Mouse (Mus musculus): Measurements from ENCODE around the gene Rnf169. TPM values are rescaled to one million over a fixed set of nuclear protein-coding genes. Genes with fewer than 3 reads are reported as not detected.

Rnf169 gene
- polyA plus RNA-seq, 1 experiment from 2014 or later, result 7.9 TPM

- ATAC-seq (ENCODE audit: insufficient number of reproducible peaks, insufficient read depth, low FRiP score, low TSS enrichment, low read depth), result no peak
- H3K4me1 ChIP-seq (replicated peaks), result no peaks in the 10 kb centered on the region
- no peaks in the 10 kb centered on the region for H3K27me3 ChIP-seq
- H3K9ac ChIP-seq (replicated peaks), result no peak overlapping the region
- H3K4me2 ChIP-seq, result no peak overlapping the region
- no peak overlapping the region for H3K27ac ChIP-seq
- no peaks in the 10 kb centered on the region for H3K9me3 ChIP-seq
- WGBS, result 95% methylated on average over 3 of the region's 3 CpGs
- no peak overlapping the region for H3K4me3 ChIP-seq (replicated peaks)
- peaks cover 82% of the 10 kb centered on the region for H3K36me3 ChIP-seq
Observed at GRCm38 (mm10) chr7:99944520-99944919, 35.7 kb downstream of the Rnf169 start.

GRCm38 (mm10) chr7:99940669-99941068, 39.6 kb downstream of the Rnf169 start:
- no peak overlapping the region for H3K9ac ChIP-seq (replicated peaks)
- 97% methylated on average over 1 of the region's 1 CpGs for WGBS
- no peaks in the 10 kb centered on the region for H3K4me1 ChIP-seq (replicated peaks)
- no peaks in the 10 kb centered on the region for H3K27me3 ChIP-seq
- no peak for ATAC-seq (ENCODE audit: insufficient number of reproducible peaks, insufficient read depth, low FRiP score, low TSS enrichment, low read depth)
- no peak overlapping the region for H3K27ac ChIP-seq
- no peak overlapping the region for H3K4me2 ChIP-seq
- no peaks in the 10 kb centered on the region for H3K9me3 ChIP-seq
- H3K36me3 ChIP-seq, result peaks cover 80% of the 10 kb centered on the region
- H3K4me3 ChIP-seq (replicated peaks), result no peak overlapping the region

DNA sequence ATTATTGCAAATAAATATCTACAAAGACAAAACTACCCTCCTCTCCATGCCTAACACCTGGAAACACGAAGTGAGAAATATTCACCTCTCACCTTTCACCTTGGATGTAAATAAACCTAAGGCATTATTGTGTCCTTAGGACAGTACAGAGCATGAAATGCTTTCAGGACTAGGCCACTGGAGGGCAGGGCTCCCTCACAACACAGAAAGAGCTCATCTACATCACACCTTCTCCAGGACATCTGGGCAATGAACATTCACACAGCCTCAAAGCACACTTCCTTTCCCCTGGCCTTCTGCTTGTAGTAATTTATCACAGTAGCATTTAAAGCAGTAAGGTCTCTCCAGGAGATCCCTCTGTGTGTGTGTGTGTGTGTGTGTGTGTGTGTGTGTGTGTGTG, 44.5 kb downstream of the Rnf169 start:
- Histone ChIP-seq H3K4me2 (no peak overlapping the region), H3K4me1 (replicated peaks) (no peaks in the 10 kb centered on the region), H3K27me3 (no peaks in the 10 kb centered on the region), H3K9ac (replicated peaks) (no peak overlapping the region), H3K27ac (no peak overlapping the region), H3K9me3 (no peaks in the 10 kb centered on the region), H3K36me3 (peaks cover 74% of the 10 kb centered on the region), H3K4me3 (replicated peaks) (no peak overlapping the region)
- 77% methylated on average over 1 of the region's 1 CpGs for WGBS
- ATAC-seq (ENCODE audit: insufficient number of reproducible peaks, insufficient read depth, low FRiP score, low TSS enrichment, low read depth), result no peak

GRCm38 (mm10) chr7:99926916-99927714, 53.1 kb downstream of the Rnf169 start:
- peaks cover 77% of the 10 kb centered on the region for H3K36me3 ChIP-seq
- H3K4me2 ChIP-seq, result no peak overlapping the region
- ATAC-seq (ENCODE audit: insufficient number of reproducible peaks, insufficient read depth, low FRiP score, low TSS enrichment, low read depth), result no peak

GRCm38 (mm10) chr7:99920416-99920815, 59.8 kb downstream of the Rnf169 start:
- Histone ChIP-seq H3K4me3 (replicated peaks) (no peak overlapping the region), H3K9me3 (no peaks in the 10 kb centered on the region), H3K36me3 (peaks cover 47% of the 10 kb centered on the region), H3K27ac (no peak overlapping the region), H3K27me3 (peaks cover 40% of the 10 kb centered on the region), H3K9ac (replicated peaks) (no peak overlapping the region), H3K4me2 (no peak overlapping the region), H3K4me1 (replicated peaks) (peaks cover 20% of the 10 kb centered on the region)
- 88% methylated on average over 2 of the region's 2 CpGs for WGBS
- no peak for ATAC-seq (ENCODE audit: insufficient number of reproducible peaks, insufficient read depth, low FRiP score, low TSS enrichment, low read depth)

More at GRCm38 (mm10) chr7:99926916-99927714, 53.1 kb downstream of the Rnf169 start:
- Histone ChIP-seq H3K4me1 (replicated peaks) (no peaks in the 10 kb centered on the region), H3K9me3 (no peaks in the 10 kb centered on the region), H3K9ac (replicated peaks) (no peak overlapping the region), H3K27me3 (no peaks in the 10 kb centered on the region), H3K4me3 (replicated peaks) (no peak overlapping the region), H3K27ac (no peak overlapping the region)
- 75% methylated on average over 10 of the region's 10 CpGs for whole genome bisulfite sequencing

DNA sequence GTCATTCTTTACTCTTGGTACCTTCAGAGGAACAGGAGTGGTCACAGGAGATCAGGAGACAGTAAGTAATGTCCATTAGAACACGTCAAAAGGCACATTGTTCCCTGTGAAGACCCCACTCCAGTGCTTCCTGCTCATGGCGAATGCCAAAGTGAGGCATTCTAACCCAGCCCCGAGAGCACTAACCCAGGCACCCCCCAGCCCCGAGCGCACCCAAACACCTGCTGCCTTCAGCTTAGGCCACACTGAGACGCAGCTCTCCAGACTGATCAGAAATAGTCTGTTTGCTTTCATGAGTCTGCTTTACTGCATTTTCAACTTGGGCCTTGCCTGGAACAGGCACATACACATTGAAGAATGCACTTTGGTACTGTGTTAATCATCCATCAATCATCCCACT, 60.3 kb downstream of the Rnf169 start:
- Histone ChIP-seq H3K9me3 (no peaks in the 10 kb centered on the region), H3K27me3 (peaks cover 41% of the 10 kb centered on the region), H3K27ac (no peak overlapping the region), H3K9ac (replicated peaks) (no peak overlapping the region), H3K36me3 (peaks cover 42% of the 10 kb centered on the region), H3K4me1 (replicated peaks) (peaks cover 20% of the 10 kb centered on the region), H3K4me2 (no peak overlapping the region), H3K4me3 (replicated peaks) (no peak overlapping the region)
- WGBS, result 93% methylated on average over 6 of the region's 6 CpGs
- ATAC-seq (ENCODE audit: insufficient number of reproducible peaks, insufficient read depth, low FRiP score, low TSS enrichment, low read depth), result no peak

- H3K4me3 ChIP-seq (replicated peaks), result no peak overlapping the region
- H3K9me3 ChIP-seq, result no peaks in the 10 kb centered on the region
- no peak overlapping the region for H3K9ac ChIP-seq (replicated peaks)
- peaks cover 20% of the 10 kb centered on the region for H3K4me1 ChIP-seq (replicated peaks)
- H3K36me3 ChIP-seq, result peaks cover 34% of the 10 kb centered on the region
- no peak overlapping the region for H3K4me2 ChIP-seq
- ATAC-seq (ENCODE audit: insufficient number of reproducible peaks, insufficient read depth, low FRiP score, low TSS enrichment, low read depth), result no peak
- peaks cover 48% of the 10 kb centered on the region for H3K27me3 ChIP-seq
- H3K27ac ChIP-seq, result no peak overlapping the region
- 93% methylated on average over 2 of the region's 2 CpGs for WGBS
Observed at GRCm38 (mm10) chr7:99919164-99919563, 61.1 kb downstream of the Rnf169 start.

GRCm38 (mm10) chr7:99917320-99917844, 62.9 kb downstream of the Rnf169 start:
- WGBS, result 1% methylated on average over 36 of the region's 36 CpGs
- Histone ChIP-seq H3K36me3 (peaks cover 18% of the 10 kb centered on the region), H3K27ac (no peak overlapping the region), H3K4me1 (replicated peaks) (peaks cover 23% of the 10 kb centered on the region), H3K27me3 (peaks cover 51% of the 10 kb centered on the region), H3K9me3 (no peaks in the 10 kb centered on the region), H3K4me3 (replicated peaks) (peak overlapping the region; percentile 42), H3K9ac (replicated peaks) (peak overlapping the region; percentile 54), H3K4me2 (peak overlapping the region; percentile 86)
- peak; percentile 51; the same call in 1 of the 2 replicates for ATAC-seq (ENCODE audit: insufficient number of reproducible peaks, insufficient read depth, low FRiP score, low TSS enrichment, low read depth)

- peak overlapping the region; percentile 86 for H3K4me2 ChIP-seq
- H3K9me3 ChIP-seq, result no peaks in the 10 kb centered on the region
- peak overlapping the region; percentile 42 for H3K4me3 ChIP-seq (replicated peaks)
- peaks cover 17% of the 10 kb centered on the region; the same call in 1 of the 2 replicates for H3K36me3 ChIP-seq
- peaks cover 23% of the 10 kb centered on the region for H3K4me1 ChIP-seq (replicated peaks)
- H3K27me3 ChIP-seq, result peaks cover 51% of the 10 kb centered on the region
- H3K27ac ChIP-seq, result no peak overlapping the region
- ATAC-seq (ENCODE audit: insufficient number of reproducible peaks, insufficient read depth, low FRiP score, low TSS enrichment, low read depth), result peak; percentile 61; the same call in 1 of the 2 replicates
- H3K9ac ChIP-seq (replicated peaks), result peak overlapping the region; percentile 54
- 6% methylated on average over 22 of the region's 22 CpGs for WGBS
Observed at GRCm38 (mm10) chr7:99916741-99917319, 63.4 kb downstream of the Rnf169 start.

DNA sequence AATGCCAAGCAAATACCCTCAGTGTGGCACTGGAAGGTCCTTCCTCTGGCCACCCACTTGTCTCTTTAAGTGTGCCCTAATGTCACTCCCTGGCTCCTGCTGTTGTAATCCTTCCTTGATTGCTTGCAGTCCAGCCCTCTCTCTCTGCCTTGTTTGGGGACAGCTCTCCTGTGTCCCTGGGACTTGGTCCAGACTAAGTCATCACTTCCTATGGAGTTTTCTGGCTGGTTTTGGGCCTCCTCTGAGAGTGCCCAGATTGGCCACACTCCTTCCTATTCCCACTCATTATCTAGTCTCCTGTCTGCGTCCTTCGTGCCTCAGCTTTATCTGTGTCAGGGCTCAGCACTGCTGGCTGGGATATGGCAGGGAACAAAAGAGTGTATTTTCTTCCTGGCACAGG, 64.7 kb downstream of the Rnf169 start:
- Histone ChIP-seq H3K4me1 (replicated peaks) (peaks cover 23% of the 10 kb centered on the region), H3K4me3 (replicated peaks) (no peak overlapping the region), H3K27me3 (peaks cover 51% of the 10 kb centered on the region), H3K36me3 (peaks cover 11% of the 10 kb centered on the region; the same call in 1 of the 2 replicates), H3K9me3 (no peaks in the 10 kb centered on the region), H3K9ac (replicated peaks) (no peak overlapping the region), H3K27ac (no peak overlapping the region), H3K4me2 (no peak overlapping the region)
- ATAC-seq (ENCODE audit: insufficient number of reproducible peaks, insufficient read depth, low FRiP score, low TSS enrichment, low read depth), result no peak
- 84% methylated on average over 2 of the region's 2 CpGs for WGBS

DNA sequence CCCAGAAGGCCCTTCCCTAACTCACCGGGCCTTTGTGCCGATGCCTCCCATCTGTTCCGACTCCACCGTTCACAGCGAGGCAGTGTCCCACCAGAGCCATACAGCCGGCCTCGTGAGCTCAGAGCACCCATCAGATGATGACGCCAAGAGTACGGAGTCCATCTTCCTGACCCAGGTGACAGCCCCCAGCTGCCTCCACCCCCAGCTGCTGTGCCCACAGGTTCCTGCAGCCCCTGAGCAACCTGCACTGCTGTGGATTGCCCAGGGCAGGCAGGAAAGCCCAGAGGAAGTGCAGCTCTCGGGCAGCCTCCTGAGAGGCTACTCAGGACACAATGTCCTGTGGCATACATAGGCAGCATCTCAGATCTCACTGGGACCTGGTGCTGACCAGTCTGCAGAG, 65.9 kb downstream of the Rnf169 start:
- Histone ChIP-seq H3K4me1 (replicated peaks) (peaks cover 23% of the 10 kb centered on the region), H3K4me3 (replicated peaks) (no peak overlapping the region), H3K27ac (no peak overlapping the region), H3K27me3 (peaks cover 49% of the 10 kb centered on the region), H3K36me3 (0 out of 2 replicates have a peak, but pooled peaks cover 1% of the 10 kb centered on the region), H3K9me3 (no peaks in the 10 kb centered on the region), H3K4me2 (no peak overlapping the region), H3K9ac (replicated peaks) (no peak overlapping the region)
- no peak for ATAC-seq (ENCODE audit: insufficient number of reproducible peaks, insufficient read depth, low FRiP score, low TSS enrichment, low read depth)
- 85% methylated on average over 10 of the region's 10 CpGs for WGBS
